Mouse (Mus musculus) heart, adult 9 months (tissue): ENCODE results near the gene Olfr243.
"Not testable (repeated sequence)": the region's sequence is repeated elsewhere in the genome, so short reads cannot be mapped to it uniquely, and the experiment has no call there.

ENCODE experiments used
- DNase-seq, 2 experiments: peaks; one replicate each; pipeline ENCODE4 v3.0.0; 2022; ENCODE audit warnings: low spot score in 2 of 2

The Olfr243 gene

DNA sequence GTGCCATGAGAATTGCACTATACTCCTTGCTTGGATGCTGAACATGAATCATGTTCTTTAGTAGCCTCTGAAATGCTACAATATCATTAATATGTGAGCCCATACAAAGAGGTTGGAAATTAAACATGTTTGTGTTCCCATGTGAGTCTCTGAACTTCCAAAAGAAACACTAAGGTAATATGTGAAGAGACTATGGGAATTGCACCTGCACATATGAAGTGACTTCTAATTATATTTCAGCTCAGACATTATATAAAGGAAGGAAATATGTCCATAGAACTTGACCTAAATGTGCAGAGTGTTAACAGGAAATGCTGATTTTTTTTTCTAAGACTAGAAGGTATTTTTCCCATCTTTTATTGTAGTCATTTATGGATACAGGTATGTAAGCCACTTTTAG lies at the start of gene Olfr243:
Gene Olfr243 (plus strand): TSS at position 301 of the 400 bp plus-strand sequence.
- DNase-seq, result no peak

DNA sequence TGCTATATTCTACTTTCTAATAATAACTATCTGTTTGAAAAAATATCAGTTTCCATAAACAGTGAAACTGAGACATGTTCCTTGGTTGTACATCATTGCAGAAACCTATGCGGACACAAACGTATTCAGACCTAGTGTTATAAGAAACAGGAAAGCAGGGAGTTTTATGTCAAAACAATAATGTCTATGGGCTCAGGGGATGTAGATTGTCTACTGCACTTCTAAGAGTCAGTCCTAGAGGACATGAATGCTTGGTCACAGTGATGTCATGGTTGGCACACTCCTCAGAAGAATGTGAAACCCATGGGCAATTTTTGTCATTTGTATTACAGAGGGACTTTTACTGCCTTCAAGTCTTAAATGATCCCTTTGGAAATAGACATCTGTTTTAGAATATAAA lies 43.4 kb upstream of the Olfr243 start, which contains the start of gene Olfr624:
Gene Olfr624 (minus strand): TSS at position 101 of the 400 bp plus-strand sequence.
- DNase-seq, result no peak

DNA sequence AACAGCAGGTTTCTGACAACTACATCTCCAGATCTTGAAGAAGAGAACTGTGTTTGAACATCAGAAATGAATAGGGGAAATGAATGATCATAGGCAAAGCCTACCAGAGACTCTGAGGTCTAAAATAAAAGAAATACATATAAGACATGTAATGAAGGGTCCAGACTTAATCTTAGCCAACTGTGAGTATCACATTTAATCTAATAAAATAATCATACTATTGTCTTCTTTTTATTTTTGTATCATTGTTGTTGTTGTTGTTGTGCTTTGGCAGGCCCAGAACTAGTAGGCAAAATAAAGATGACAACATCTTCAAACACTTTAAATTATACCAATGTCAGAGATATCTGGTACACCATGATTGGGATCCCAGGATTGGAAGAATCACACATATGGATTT lies 32.1 kb upstream of the Olfr243 start, which contains the start of gene Olfr625-ps1:
Gene Olfr625-ps1 (plus strand): TSS at position 301 of the 400 bp plus-strand sequence.
- DNase-seq, result no peak

DNA sequence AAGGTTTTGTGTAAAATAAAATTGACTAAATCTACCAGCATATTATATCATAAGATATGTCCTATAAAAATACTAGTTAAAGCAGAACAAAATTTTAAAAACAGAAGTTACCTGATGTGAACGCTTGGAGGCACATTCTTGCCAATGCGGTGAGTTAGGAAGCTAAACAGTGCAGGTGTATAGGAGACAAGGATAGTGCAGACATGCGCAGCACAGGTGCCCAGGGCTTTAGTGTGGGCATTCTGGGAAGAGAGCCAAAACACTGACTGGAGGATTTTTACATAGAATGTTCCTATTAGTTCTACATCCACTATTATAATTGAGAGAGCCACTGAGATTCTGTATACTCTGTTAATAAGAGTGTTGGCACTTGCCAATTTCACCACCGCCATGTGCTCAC lies 15.0 kb upstream of the Olfr243 start:
- DNase-seq, result no peak

DNA sequence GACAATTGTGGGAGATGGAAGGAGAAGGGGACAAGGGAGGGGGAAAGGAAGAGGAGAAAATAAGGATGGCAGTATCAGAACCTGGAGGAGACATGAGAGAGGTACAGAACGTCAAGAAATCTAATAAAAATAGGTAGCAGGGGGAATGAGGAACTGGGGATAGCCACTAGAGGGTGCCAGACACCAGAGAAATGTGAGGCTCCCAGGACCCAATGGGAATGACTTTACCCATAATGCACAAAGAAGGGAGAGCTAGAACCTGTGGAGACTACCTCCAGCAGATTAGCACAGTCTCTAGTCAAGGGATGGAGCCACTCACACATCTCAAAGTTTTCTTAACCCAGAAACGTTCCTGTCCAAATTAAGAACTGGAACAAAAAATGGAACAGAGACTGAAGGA lies 2.4 kb upstream of the Olfr243 start:
- DNase-seq, result no peak

DNA sequence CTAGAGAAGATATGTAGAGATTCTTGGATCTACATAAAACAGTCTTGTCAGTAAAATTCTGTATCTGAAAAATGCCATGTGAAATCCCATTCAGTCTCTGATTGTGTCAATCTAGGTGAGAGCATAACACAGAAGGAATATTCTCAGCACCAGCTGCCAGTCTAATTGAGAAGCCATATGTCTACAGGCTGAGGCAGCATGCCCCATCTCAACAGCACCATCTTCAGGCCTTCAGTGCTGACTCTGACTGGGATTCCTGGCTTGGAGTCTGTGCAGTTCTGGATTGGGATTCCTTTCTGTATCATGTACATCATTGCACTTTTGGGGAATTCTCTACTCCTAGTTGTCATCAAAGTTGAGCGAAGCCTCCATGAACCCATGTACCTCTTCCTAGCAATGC lies 1.9 kb downstream of the Olfr243 start:
- DNase-seq, result not testable (repeated sequence)

DNA sequence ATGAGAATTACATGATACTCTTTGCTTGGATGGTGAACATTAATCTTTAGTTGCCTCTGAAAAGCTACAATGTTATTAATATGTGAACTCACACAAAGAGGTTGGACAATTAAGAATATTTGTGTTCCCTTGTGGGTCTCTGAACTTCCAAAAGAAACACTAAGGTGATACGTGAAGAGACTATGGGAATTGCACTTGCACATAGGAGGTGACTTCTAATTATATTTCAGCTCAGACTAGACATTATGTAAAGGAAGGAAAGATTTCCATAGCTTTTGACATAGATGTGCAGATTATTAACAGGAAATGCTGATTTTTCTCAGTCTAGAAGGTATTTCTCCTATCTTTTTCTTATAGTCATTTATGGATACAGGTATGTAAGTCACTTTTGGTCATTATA lies 15.6 kb downstream of the Olfr243 start, which contains the start of gene Olfr628:
Gene Olfr628 (plus strand): TSS at position 301 of the 400 bp plus-strand sequence.
- no peak for DNase-seq

DNA sequence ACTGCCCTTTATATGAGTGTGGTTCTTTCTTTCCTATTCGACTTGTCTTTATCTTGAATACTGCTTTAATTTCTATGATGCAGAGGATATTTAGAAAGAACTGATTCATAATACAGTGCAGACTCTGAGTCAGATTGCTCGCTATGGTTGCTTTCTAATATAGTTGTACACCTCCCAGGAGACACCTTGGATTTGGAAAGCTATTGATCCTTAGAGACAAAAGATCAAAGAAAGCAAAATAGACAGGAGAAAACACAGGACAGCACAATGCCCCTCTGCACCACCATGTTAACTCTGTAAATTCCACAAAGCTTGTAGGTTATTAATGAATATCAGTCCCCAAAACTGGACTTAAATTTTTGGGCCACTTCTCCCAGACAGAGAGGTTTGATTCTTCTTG lies 30.4 kb downstream of the Olfr243 start, which contains the start of gene Olfr629:
Gene Olfr629 (minus strand): TSS at position 101 of the 400 bp plus-strand sequence.
- no peak for DNase-seq

DNA sequence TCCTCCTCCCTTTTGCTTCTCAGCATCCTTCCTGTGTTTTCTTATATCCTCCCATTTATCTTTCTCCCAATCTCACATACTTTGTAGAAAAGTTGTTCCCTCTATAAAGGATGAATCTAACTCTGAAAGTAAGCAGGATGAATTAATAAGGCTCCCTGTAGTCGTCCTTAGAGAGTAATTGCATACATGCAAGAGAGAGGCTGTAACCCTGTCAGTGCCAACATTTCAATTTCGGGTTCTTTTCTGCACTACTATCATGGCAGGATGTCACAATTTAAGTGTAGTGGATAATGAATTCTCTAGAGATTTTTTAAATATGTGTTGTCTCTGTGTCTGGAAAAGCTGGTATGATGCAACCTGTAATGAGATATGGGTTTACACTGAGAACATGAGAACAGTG lies 42.8 kb downstream of the Olfr243 start, which contains the start of gene Olfr630:
Gene Olfr630 (minus strand): TSS at position 101 of the 400 bp plus-strand sequence.
- no peak for DNase-seq

DNA sequence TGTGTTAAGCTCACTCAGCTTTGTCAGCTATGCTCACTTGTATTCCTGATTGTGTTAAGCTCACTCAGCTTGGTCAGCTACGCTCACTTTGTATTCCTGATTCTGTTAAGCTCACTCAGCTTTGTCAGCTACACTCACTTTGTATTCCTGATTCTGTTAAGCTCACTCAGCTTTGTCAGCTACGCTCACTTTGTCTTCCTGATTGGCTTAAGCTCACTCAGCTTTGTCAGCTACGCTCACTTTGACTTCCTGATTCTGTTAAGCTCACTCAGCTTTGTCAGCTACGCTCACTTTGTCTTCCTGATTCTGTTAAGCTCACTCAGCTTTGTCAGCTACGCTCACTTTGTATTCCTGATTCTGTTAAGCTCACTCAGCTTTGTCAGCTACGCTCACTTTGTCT lies 47.7 kb downstream of the Olfr243 start:
- not testable (repeated sequence) for DNase-seq

DNA sequence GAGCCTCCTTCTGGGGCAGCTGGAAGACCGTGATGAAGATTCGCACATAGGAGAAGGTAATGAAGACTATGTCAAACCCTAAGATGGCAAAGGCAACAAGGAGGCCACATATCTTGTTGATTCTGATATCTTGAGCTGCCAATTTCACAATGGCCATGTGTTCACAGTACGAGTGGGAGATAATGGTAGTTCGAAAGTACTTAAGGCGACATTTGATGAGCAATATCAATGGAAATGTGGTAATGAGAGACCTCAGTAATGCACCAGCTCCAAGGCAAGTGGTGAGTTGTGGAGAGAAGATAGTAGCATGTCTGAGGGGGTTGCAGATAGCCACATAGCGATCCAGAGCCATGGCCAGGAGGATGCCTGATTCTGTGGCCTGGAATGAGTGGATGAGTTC lies 53.2 kb downstream of the Olfr243 start:
- not testable (repeated sequence) for DNase-seq
